Mouse (Mus musculus): ENCODE data around the gene Psmc3. TPM values are rescaled to one million over a fixed set of nuclear protein-coding genes. Genes with fewer than 3 reads are reported as not detected.

Gene Psmc3
- polyA plus RNA-seq, 1 experiment from 2014 or later = 315 TPM

DNA sequence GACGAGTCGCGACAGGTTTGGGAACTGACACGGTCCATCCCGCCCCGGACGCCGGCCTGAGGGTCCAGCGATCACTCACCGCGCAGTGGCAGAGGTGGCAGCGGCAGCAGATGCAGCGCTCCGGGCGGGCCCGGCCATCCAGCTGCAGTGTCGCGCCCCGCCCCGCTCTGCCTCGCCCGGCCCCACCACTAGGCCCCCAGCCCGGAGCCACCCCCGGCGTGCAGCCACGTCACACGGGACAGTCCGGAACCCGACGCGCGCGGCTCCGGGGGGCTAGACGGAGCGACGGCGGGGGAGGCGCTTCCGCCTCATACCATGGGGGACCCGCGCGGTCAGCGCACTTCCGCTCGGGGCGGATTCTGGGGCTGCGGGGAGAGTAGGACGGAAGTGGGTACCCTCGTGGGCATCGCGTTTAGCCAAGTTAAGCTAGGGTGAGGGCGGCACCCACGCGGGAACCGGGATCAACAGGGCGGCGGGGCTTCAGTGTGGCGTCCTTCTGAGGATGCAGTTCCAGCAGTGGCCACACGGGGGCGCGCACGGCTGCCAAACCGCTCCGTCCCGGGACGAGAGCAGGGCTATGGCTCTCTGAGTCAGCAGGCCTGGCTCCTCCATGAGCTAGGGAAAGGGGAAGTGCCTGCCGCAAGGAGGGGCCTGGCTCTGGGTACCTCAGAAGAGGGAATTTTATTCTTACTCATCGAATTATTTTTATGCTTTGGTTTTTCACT lies 16.4 kb downstream of the Psmc3 start, which contains the start of gene Slc39a13:
Gene Slc39a13, minus strand, starts transcription at position 342 of the 725 bp plus-strand sequence.
- ATAC-seq (replicated peaks; ENCODE audit: low FRiP score) = peak; percentile 97
- Histone ChIP-seq H3K4me3 (replicated peaks) (peak within 1 kb of the TSS; percentile 72), H3K27ac (peak within 1 kb of the TSS; percentile 93), H3K9me3 (replicated peaks) (no peaks in the 10 kb centered on the region), H3K36me3 (peaks cover 15% of the 10 kb centered on the region), H3K9ac (peak within 1 kb of the TSS; percentile 70), H3K27me3 (no peaks in the 10 kb centered on the region), H3K4me1 (peaks cover 24% of the 10 kb centered on the region), H3K4me2 (peak within 1 kb of the TSS; percentile 72)
- under 1% methylated on average over 69 of the region's 69 CpGs for WGBS

DNA sequence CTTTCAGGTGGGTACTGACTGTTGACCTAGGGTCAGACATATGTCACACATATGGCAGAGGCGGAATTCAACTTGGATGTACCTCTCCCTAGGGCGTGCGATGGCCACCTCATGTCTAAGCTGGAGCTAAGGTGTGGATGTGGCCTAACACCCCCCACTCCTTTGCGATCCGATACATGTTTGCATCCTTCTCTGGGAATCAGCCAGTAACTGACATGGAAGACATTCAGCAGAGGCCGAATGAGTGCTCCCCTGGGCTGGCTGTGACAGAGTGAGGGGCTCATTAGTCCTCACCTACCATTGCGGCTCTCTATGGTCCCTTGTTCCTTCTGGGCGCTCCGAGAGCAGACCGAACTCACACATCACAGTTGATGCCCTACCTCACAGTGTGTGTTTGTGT lies 17.2 kb downstream of the Psmc3 start:
- 85% methylated on average over 10 of the region's 10 CpGs for WGBS
- H3K27ac ChIP-seq = peak overlapping the region; percentile 93
- H3K4me2 ChIP-seq = peak overlapping the region; percentile 72
- peaks cover 24% of the 10 kb centered on the region for H3K4me1 ChIP-seq
- H3K36me3 ChIP-seq = peaks cover 12% of the 10 kb centered on the region
- no peaks in the 10 kb centered on the region for H3K27me3 ChIP-seq
- H3K9ac ChIP-seq = peak overlapping the region; percentile 70
- H3K9me3 ChIP-seq (replicated peaks) = no peaks in the 10 kb centered on the region
- peak overlapping the region; percentile 72 for H3K4me3 ChIP-seq (replicated peaks)
- ATAC-seq (replicated peaks; ENCODE audit: low FRiP score) = no peak

GRCm38 (mm10) chr2:91072092-91072491 lies 18.3 kb downstream of the Psmc3 start:
- 35% methylated on average over 1 of the region's 1 CpGs for WGBS
- no peak overlapping the region for H3K4me3 ChIP-seq (replicated peaks)
- H3K9ac ChIP-seq = no peak overlapping the region
- no peak overlapping the region for H3K4me2 ChIP-seq
- H3K4me1 ChIP-seq = peaks cover 24% of the 10 kb centered on the region
- peaks cover 3% of the 10 kb centered on the region for H3K36me3 ChIP-seq
- H3K27me3 ChIP-seq = no peaks in the 10 kb centered on the region
- ATAC-seq (replicated peaks; ENCODE audit: low FRiP score) = no peak
- H3K27ac ChIP-seq = no peak overlapping the region
- no peaks in the 10 kb centered on the region for H3K9me3 ChIP-seq (replicated peaks)

GRCm38 (mm10) chr2:91077957-91078313 lies 24.1 kb downstream of the Psmc3 start:
- H3K36me3 ChIP-seq = no peaks in the 10 kb centered on the region
- no peak overlapping the region for H3K27ac ChIP-seq
- ATAC-seq (replicated peaks; ENCODE audit: low FRiP score) = no peak
- peak overlapping the region; percentile 51 for H3K4me3 ChIP-seq (replicated peaks)
- 13% methylated on average over 12 of the region's 12 CpGs for WGBS
- H3K4me1 ChIP-seq = peaks cover 17% of the 10 kb centered on the region
- no peaks in the 10 kb centered on the region for H3K9me3 ChIP-seq (replicated peaks)
- 0 out of 2 replicates have a peak overlapping the region, but pooled peaks have one; percentile 55 for H3K9ac ChIP-seq
- no peaks in the 10 kb centered on the region for H3K27me3 ChIP-seq
- peak overlapping the region; percentile 92 for H3K4me2 ChIP-seq

- Histone ChIP-seq H3K4me3 (replicated peaks) (peak overlapping the region; percentile 51), H3K27me3 (no peaks in the 10 kb centered on the region), H3K27ac (peak overlapping the region; percentile 2; the same call in 1 of the 2 replicates), H3K36me3 (no peaks in the 10 kb centered on the region), H3K4me2 (peak overlapping the region; percentile 92), H3K9ac (peak overlapping the region; percentile 55), H3K4me1 (peaks cover 20% of the 10 kb centered on the region), H3K9me3 (replicated peaks) (no peaks in the 10 kb centered on the region)
- under 1% methylated on average over 21 of the region's 36 CpGs for WGBS
- ATAC-seq (replicated peaks; ENCODE audit: low FRiP score) = peak; percentile 83
These were observed 24.7 kb downstream of the Psmc3 start for GRCm38 (mm10) chr2:91078314-91079025.

DNA sequence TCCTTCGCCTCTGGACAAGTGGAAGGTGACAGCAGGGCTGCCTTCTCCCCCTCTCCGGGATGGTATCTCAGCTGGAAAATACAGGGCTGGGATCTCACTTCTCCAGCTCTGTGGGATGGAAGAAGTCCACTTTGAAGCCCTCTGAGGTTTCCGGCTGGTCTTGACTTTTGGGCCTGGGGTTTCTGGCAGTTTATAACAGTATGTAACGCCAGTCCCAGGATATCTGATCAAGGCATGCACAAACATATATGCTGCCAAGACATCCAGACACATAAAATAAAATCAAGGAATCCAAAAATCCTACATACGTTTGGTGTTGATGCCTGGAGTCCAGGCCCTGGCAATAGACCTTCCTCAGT lies 25.2 kb downstream of the Psmc3 start:
- Histone ChIP-seq H3K27me3 (no peaks in the 10 kb centered on the region), H3K9ac (peak overlapping the region; percentile 55), H3K27ac (0 out of 2 replicates have a peak overlapping the region, but pooled peaks have one; percentile 2), H3K9me3 (replicated peaks) (no peaks in the 10 kb centered on the region), H3K4me2 (peak overlapping the region; percentile 92), H3K4me1 (peaks cover 20% of the 10 kb centered on the region), H3K36me3 (no peaks in the 10 kb centered on the region), H3K4me3 (replicated peaks) (peak overlapping the region; percentile 51)
- no peak for ATAC-seq (replicated peaks; ENCODE audit: low FRiP score)
- 14% methylated on average over 5 of the region's 5 CpGs for WGBS

DNA sequence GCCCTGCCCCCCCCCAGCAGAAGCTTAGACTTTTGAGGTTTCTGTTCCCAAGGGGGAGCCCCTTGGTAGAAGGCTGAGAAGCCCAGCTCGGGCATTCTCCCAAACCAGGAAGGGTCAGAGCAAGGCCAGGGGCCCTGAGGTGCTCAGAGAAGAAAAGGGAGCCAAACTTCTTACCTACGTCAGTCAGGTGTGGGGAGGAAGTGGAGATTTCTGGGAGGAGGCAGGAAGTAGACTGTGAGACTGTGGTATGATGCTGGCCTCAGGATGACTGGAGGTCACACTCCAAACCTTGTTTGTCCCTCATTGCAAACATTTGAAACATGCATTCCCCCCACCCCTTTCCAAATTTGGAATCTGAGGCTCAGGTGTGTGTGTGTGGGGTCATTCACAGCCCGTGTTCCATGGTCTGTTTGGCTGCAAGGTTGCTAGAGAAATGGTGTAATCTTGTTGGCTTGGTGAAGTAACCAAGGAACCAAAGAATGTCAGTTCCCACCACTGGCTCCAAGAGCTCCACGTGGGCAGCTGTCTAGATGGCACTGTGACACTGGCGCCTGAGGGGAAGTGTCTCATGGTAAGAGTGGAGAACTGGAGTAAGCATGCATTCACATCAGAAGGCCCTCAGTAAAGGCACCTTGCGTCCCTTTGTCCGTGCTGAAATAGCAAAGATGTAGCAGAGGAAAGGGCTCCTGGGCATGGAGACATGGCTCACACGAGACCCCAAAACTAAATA lies 27.1 kb downstream of the Psmc3 start:
- H3K4me2 ChIP-seq = no peak overlapping the region
- WGBS = 83% methylated on average over 8 of the region's 8 CpGs
- no peak overlapping the region for H3K9ac ChIP-seq
- ATAC-seq (replicated peaks; ENCODE audit: low FRiP score) = no peak
- no peaks in the 10 kb centered on the region for H3K36me3 ChIP-seq
- no peak overlapping the region for H3K27ac ChIP-seq
- H3K4me1 ChIP-seq = peaks cover 20% of the 10 kb centered on the region
- H3K9me3 ChIP-seq (replicated peaks) = no peaks in the 10 kb centered on the region
- no peak overlapping the region for H3K4me3 ChIP-seq (replicated peaks)
- no peaks in the 10 kb centered on the region for H3K27me3 ChIP-seq

DNA sequence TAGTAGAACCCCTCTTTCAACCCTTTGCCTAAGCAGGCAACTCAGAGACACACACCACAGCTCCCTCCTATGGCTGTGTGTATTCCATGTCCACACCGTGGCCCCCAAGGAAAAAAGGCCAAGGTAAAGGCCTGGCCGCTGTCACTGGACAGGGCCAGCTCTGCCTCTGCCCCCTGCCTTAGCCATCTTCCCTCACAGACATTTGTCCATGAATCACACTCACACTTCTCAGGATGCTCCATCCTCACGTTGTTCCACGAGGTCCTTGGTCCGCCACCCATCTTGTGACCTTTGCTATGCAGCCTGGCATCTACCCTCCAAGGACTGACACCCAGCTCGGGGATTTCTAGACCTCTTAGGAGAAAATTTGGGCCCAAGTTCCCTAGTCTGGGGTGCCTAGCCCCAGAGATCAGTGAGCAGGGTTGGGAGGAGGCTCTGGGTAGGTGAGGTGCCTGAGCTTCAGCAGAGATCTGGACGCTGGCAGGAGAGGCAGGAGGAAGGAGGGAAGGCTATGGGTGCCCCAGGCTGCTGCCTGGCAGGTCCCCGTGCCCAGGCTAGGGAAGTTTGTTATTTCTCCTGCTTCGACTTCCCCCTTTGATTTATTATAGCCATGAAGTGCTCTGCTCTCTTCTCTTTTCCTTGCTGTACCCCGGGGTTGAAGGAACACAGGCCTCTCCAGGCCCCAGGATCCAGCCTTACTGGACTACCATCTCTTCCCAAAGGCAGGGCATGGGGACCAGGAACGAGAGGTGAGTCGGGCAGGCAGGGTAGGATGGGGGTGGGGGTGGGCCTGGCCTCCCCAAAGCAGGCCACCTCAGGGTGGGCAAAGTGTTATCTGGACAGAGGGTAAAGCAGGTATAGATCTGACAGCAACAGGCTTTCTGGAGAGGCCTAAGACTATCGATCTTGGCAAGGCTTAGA lies 28.2 kb downstream of the Psmc3 start, which contains the start of gene Spi1:
Gene Spi1, plus strand, starts transcription at position 616 of the 921 bp plus-strand sequence.
- 72% methylated on average over 13 of the region's 13 CpGs for whole genome bisulfite sequencing
- Histone ChIP-seq H3K4me3 (replicated peaks) (no peak within 1 kb of the TSS), H3K4me2 (no peak within 1 kb of the TSS), H3K9me3 (replicated peaks) (no peaks in the 10 kb centered on the region), H3K9ac (no peak within 1 kb of the TSS), H3K27ac (no peak within 1 kb of the TSS), H3K27me3 (no peaks in the 10 kb centered on the region), H3K36me3 (no peaks in the 10 kb centered on the region), H3K4me1 (peaks cover 20% of the 10 kb centered on the region)
- no peak for ATAC-seq (replicated peaks; ENCODE audit: low FRiP score)

- H3K4me1 ChIP-seq = peaks cover 19% of the 10 kb centered on the region
- no peak overlapping the region for H3K4me2 ChIP-seq
- H3K9ac ChIP-seq = no peak overlapping the region
- no peaks in the 10 kb centered on the region for H3K9me3 ChIP-seq (replicated peaks)
- WGBS = 61% methylated on average over 11 of the region's 11 CpGs
- no peak for ATAC-seq (replicated peaks; ENCODE audit: low FRiP score)
- no peak overlapping the region for H3K4me3 ChIP-seq (replicated peaks)
- H3K27me3 ChIP-seq = no peaks in the 10 kb centered on the region
- no peaks in the 10 kb centered on the region for H3K36me3 ChIP-seq
- no peak overlapping the region for H3K27ac ChIP-seq
These were observed 29.0 kb downstream of the Psmc3 start for GRCm38 (mm10) chr2:91082844-91083243.

- no peaks in the 10 kb centered on the region for H3K27me3 ChIP-seq
- no peak overlapping the region for H3K27ac ChIP-seq
- H3K36me3 ChIP-seq = no peaks in the 10 kb centered on the region
- ATAC-seq (replicated peaks; ENCODE audit: low FRiP score) = no peak
- H3K9ac ChIP-seq = no peak overlapping the region
- H3K4me2 ChIP-seq = no peak overlapping the region
- H3K4me1 ChIP-seq = peaks cover 13% of the 10 kb centered on the region
- H3K4me3 ChIP-seq (replicated peaks) = no peak overlapping the region
- no peaks in the 10 kb centered on the region for H3K9me3 ChIP-seq (replicated peaks)
- WGBS = 78% methylated on average over 1 of the region's 1 CpGs
These were observed 29.6 kb downstream of the Psmc3 start for GRCm38 (mm10) chr2:91083366-91083940.
